Mouse (Mus musculus) limb, embryonic 11.5 days (tissue): ENCODE data around the gene Prl5a1. TPM values are rescaled to one million over a fixed set of nuclear protein-coding genes. Genes with fewer than 3 reads are reported as not detected.

Experiments
- ATAC-seq: fragments of 200-750 bp; cut with Nextera tagmentation; 2 replicates; pipeline ENCODE4 v1.8.0; 2017; ENCODE audit warnings: low read depth; ENCODE audit not compliant: insufficient number of reproducible peaks, low FRiP score, low TSS enrichment
- DNase-seq: peaks from one replicate; pipeline ENCODE4 v3.0.0-alpha.2; 2015; ENCODE audit warnings: low spot score
- H3K27ac ChIP-seq: fragments of 300-500 bp; sonication (generic); replicated peaks from 2 replicates; pipeline ENCODE4 v1.5.1; 2014; ENCODE audit warnings: low read depth, mild to moderate bottlenecking, low read length
- H3K27me3 ChIP-seq: fragments of 300-500 bp; sonication (generic); 2 replicates; pipeline ENCODE4 v1.6.1; 2014; ENCODE audit warnings: mild to moderate bottlenecking, low read length, mixed read lengths; ENCODE audit not compliant: control insufficient read depth, insufficient read depth
- H3K36me3 ChIP-seq: fragments of 300-500 bp; sonication (generic); 2 replicates; pipeline ENCODE4 v1.6.1; 2014; ENCODE audit warnings: mild to moderate bottlenecking, low read length, moderate library complexity, mixed read lengths; ENCODE audit not compliant: control insufficient read depth, insufficient read depth
- H3K4me1 ChIP-seq: fragments of 300-500 bp; sonication (generic); 2 replicates; pipeline ENCODE4 v1.6.1; 2014; ENCODE audit warnings: low read length, mixed read lengths; ENCODE audit not compliant: control insufficient read depth, insufficient read depth
- H3K4me2 ChIP-seq: fragments of 300-500 bp; sonication (generic); 2 replicates; pipeline ENCODE4 v1.6.1; 2014; ENCODE audit warnings: low read depth, mild to moderate bottlenecking, moderate library complexity; ENCODE audit not compliant: severe bottlenecking
- H3K4me3 ChIP-seq: fragments of 300-500 bp; sonication (generic); 2 replicates; pipeline ENCODE4 v1.5.1; 2014; ENCODE audit warnings: low read depth, low read length
- H3K9ac ChIP-seq: fragments of 300-500 bp; sonication (generic); 2 replicates; pipeline ENCODE4 v1.6.1; 2014; ENCODE audit warnings: mild to moderate bottlenecking, low read length
- H3K9me3 ChIP-seq: fragments of 300-500 bp; sonication (generic); 2 replicates; pipeline ENCODE4 v1.6.1; 2016; ENCODE audit warnings: low read length; ENCODE audit not compliant: control insufficient read depth
- WGBS: fragments of 180-500 bp; shearing (Covaris S2); extraction: QIAGEN DNeasy Blood & Tissue Kit; methylation state at CpG from one replicate; pipeline ENCODE4 v1.1.7; 2014; 5-methylcytosine and 5-hydroxymethylcytosine counted together
- polyA plus RNA-seq: library from polyadenylated mRNA; unstranded; fragments of >200 nt; fragmentation: Nextera tagmentation; extraction: Ambion mirVana; gene quantifications from 2 replicates; pipeline ENCODE4 v1.2.1, GENCODE M21; 2014

Gene Prl5a1
- not detected in 2 replicates for polyA plus RNA-seq

DNA sequence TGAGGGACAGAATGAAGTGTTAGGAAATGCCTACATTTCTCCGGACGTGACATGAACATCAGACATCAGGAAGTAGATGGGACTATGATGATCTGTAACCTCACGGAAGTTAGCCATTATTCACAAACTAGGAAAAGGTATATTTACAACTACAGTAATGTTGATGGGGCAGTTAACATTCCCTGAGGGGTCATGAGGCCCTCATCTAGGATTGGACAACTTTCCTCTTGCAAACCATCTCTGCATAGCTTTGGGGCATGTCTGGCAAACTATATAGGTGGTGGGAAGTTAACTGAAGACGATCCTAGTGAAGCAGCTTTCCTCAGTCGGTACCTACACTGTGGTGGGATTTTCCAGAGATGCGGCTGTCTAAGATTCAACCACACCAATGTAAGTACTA is at the start of gene Prl5a1:
Gene Prl5a1 (plus strand): TSS at position 301 of the 400 bp plus-strand sequence.
- Histone ChIP-seq H3K4me2 (no peak within 1 kb of the TSS), H3K27ac (no peak within 1 kb of the TSS), H3K9ac (no peak within 1 kb of the TSS), H3K36me3 (no peaks in the 10 kb centered on the region), H3K9me3 (no peaks in the 10 kb centered on the region), H3K4me3 (no peak within 1 kb of the TSS), H3K27me3 (no peaks in the 10 kb centered on the region), H3K4me1 (no peaks in the 10 kb centered on the region)
- WGBS: 90% methylated on average over 6 of the region's 6 CpGs
- ATAC-seq (no peak), DNase-seq (no peak)

GRCm38 (mm10) chr13:28096161-28096560 is 46.1 kb upstream of the Prl5a1 start:
- DNase-seq: no peak
- Histone ChIP-seq H3K36me3 (no peaks in the 10 kb centered on the region), H3K9me3 (no peaks in the 10 kb centered on the region), H3K4me3 (no peak overlapping the region), H3K9ac (no peak overlapping the region), H3K27ac (no peak overlapping the region), H3K4me1 (no peaks in the 10 kb centered on the region), H3K27me3 (no peaks in the 10 kb centered on the region), H3K4me2 (no peak overlapping the region)
- ATAC-seq: no peak

- WGBS: 83% methylated on average over 3 of the region's 3 CpGs
Observed at GRCm38 (mm10) chr13:28108536-28108935, 33.7 kb upstream of the Prl5a1 start.

GRCm38 (mm10) chr13:28132781-28133180 is 9.5 kb upstream of the Prl5a1 start:
- whole genome bisulfite sequencing: 84% methylated on average over 2 of the region's 2 CpGs

More at GRCm38 (mm10) chr13:28108536-28108935, 33.7 kb upstream of the Prl5a1 start:
- Histone ChIP-seq H3K27me3 (no peaks in the 10 kb centered on the region), H3K9ac (no peak overlapping the region), H3K27ac (no peak overlapping the region), H3K9me3 (no peaks in the 10 kb centered on the region), H3K4me3 (no peak overlapping the region), H3K4me2 (no peak overlapping the region), H3K36me3 (no peaks in the 10 kb centered on the region), H3K4me1 (no peaks in the 10 kb centered on the region)
- DNase-seq (no peak), ATAC-seq (no peak)

GRCm38 (mm10) chr13:28135790-28136189 is 6.5 kb upstream of the Prl5a1 start:
- no peak overlapping the region for H3K27ac ChIP-seq
- H3K4me1 ChIP-seq: no peaks in the 10 kb centered on the region
- H3K9ac ChIP-seq: no peak overlapping the region
- ATAC-seq (no peak), DNase-seq (no peak)
- no peak overlapping the region for H3K4me2 ChIP-seq
- no peaks in the 10 kb centered on the region for H3K9me3 ChIP-seq
- no peaks in the 10 kb centered on the region for H3K36me3 ChIP-seq
- no peaks in the 10 kb centered on the region for H3K27me3 ChIP-seq
- H3K4me3 ChIP-seq: no peak overlapping the region

More at GRCm38 (mm10) chr13:28132781-28133180, 9.5 kb upstream of the Prl5a1 start:
- no peak for ATAC-seq
- H3K9me3 ChIP-seq: no peaks in the 10 kb centered on the region
- H3K27me3 ChIP-seq: no peaks in the 10 kb centered on the region
- no peak overlapping the region for H3K27ac ChIP-seq
- H3K9ac ChIP-seq: no peak overlapping the region
- no peaks in the 10 kb centered on the region for H3K4me1 ChIP-seq
- no peak for DNase-seq
- no peak overlapping the region for H3K4me2 ChIP-seq
- no peaks in the 10 kb centered on the region for H3K36me3 ChIP-seq
- H3K4me3 ChIP-seq: no peak overlapping the region

Other genes with a start within 250 kb of the Prl5a1 start
- gene Prl4a1, start 126.3 kb upstream of the Prl5a1 start, polyA plus RNA-seq: not detected in 2 replicates
- 3.6 and 4.7 TPM in 2 replicates for gene Gm11361, start 115.0 kb downstream of the Prl5a1 start, polyA plus RNA-seq